Mouse (Mus musculus) CH12.LX (cell line): ENCODE results near the gene Ap4b1. TPM values are rescaled to one million over a fixed set of nuclear protein-coding genes. Genes with fewer than 3 reads are reported as not detected.
A peak's percentile ranks its signal among the peaks of the same experiment; 100 is the strongest.

ENCODE experiments used
- DNase-seq: peaks from one replicate; pipeline ENCODE4 v3.0.0-alpha.2; 2013; ENCODE audit errors: extremely low read depth
- H3K27ac ChIP-seq: 2 replicates; pipeline ENCODE4 v1.5.1; 2012; ENCODE audit warnings: low read depth, mild to moderate bottlenecking, control low read depth, moderate library complexity; ENCODE audit not compliant: insufficient read depth
- H3K27me3 ChIP-seq: replicated peaks from 2 replicates; pipeline ENCODE3; 2012; ENCODE audit warnings: inconsistent platforms
- H3K36me3 ChIP-seq, 2 experiments: replicated peaks in 1 of 2; 2 replicates each; pipeline versions ENCODE3 to v1.6.1; 2012; ENCODE audit warnings: inconsistent platforms in 1 of 2, low read length in 1 of 2, mild to moderate bottlenecking in 1 of 2, mixed read lengths in 1 of 2, moderate library complexity in 1 of 2; ENCODE audit not compliant: control insufficient read depth in 1 of 2, insufficient read depth in 1 of 2
- H3K4me1 ChIP-seq, 2 experiments: 2 replicates each; pipeline ENCODE4 v1.6.1; 2012; ENCODE audit warnings: inconsistent platforms in 1 of 2, moderate library complexity in 1 of 2; ENCODE audit not compliant: insufficient read depth in 2 of 2, control insufficient read depth in 1 of 2
- H3K4me2 ChIP-seq: 2 replicates; pipeline ENCODE4 v1.6.1; 2012; ENCODE audit warnings: low read depth, mild to moderate bottlenecking, control low read depth; ENCODE audit not compliant: poor library complexity, insufficient read depth, severe bottlenecking
- H3K4me3 ChIP-seq, 3 experiments: fragments of 150-350 bp in 1 of 3; sonication (generic) in 1 of 3; replicated peaks in 1 of 3; 2 replicates each; pipeline versions ENCODE3 to v1.5.1; 2011 to 2012; ENCODE audit warnings: low read depth in 2 of 3, low read length in 2 of 3, mild to moderate bottlenecking in 2 of 3, moderate library complexity in 2 of 3, control low read depth in 1 of 3, improper control_type of control experiment in 1 of 3, inconsistent platforms in 1 of 3, mixed read lengths in 1 of 3; ENCODE audit not compliant: poor library complexity in 1 of 3
- H3K79me2 ChIP-seq: replicated peaks from 2 replicates; pipeline ENCODE4 v1.6.1; 2012; ENCODE audit warnings: mild to moderate bottlenecking, moderate library complexity; ENCODE audit not compliant: control insufficient read depth, poor library complexity, insufficient read depth, severe bottlenecking; ENCODE audit errors: extremely low read depth
- H3K9ac ChIP-seq: 2 replicates; pipeline ENCODE4 v1.6.1; 2012; ENCODE audit warnings: low read depth, mild to moderate bottlenecking, control low read depth, moderate library complexity; ENCODE audit not compliant: insufficient read depth
- H3K9me3 ChIP-seq: replicated peaks from 2 replicates; pipeline ENCODE3; 2012; ENCODE audit warnings: low read length, inconsistent platforms, mixed read lengths
- BHLHE40 ChIP-seq: IDR thresholded peaks from 2 replicates; pipeline ENCODE4 v1.6.1; 2011; ENCODE audit warnings: mild to moderate bottlenecking, low read depth, low read length, improper control_type of control experiment
- CHD1 ChIP-seq: IDR thresholded peaks from 2 replicates; pipeline ENCODE4 v1.6.1; 2012; ENCODE audit warnings: low read depth, low read length, improper control_type of control experiment, inconsistent platforms
- CHD2 ChIP-seq: IDR thresholded peaks from 2 replicates; pipeline ENCODE4 v1.6.1; 2011; ENCODE audit warnings: low read length, improper control_type of control experiment
- CTCF ChIP-seq, 2 experiments: IDR thresholded peaks in 1 of 2; conservative IDR thresholded peaks in 1 of 2; 2 replicates each; pipeline ENCODE4 v1.5.1; 2011 to 2012; ENCODE audit warnings: low read depth in 2 of 2, low read length in 2 of 2, improper control_type of control experiment in 1 of 2, inconsistent platforms in 1 of 2, mild to moderate bottlenecking in 1 of 2, moderate library complexity in 1 of 2
- E2F4 ChIP-seq: IDR thresholded peaks from 2 replicates; pipeline ENCODE4 v1.6.1; 2011; ENCODE audit warnings: low read depth, low read length, improper control_type of control experiment; ENCODE audit not compliant: insufficient replicate concordance
- ELF1 ChIP-seq: IDR thresholded peaks from 2 replicates; pipeline ENCODE4 v1.6.1; 2014; ENCODE audit warnings: low read depth, mild to moderate bottlenecking, inconsistent platforms, low read length, improper control_type of control experiment
- EP300 ChIP-seq: IDR thresholded peaks from 2 replicates; pipeline ENCODE4 v1.6.1; 2011; ENCODE audit warnings: low read length, improper control_type of control experiment
- ETS1 ChIP-seq: conservative IDR thresholded peaks from 2 replicates; pipeline ENCODE4 v1.6.1; 2012; ENCODE audit warnings: low read depth, mild to moderate bottlenecking, inconsistent platforms, low read length, improper control_type of control experiment, moderate library complexity
- GABPA ChIP-seq: IDR thresholded peaks from 2 replicates; pipeline ENCODE4 v1.6.1; 2012; ENCODE audit warnings: low read depth, low read length, improper control_type of control experiment, inconsistent platforms; ENCODE audit not compliant: insufficient replicate concordance
- HCFC1 ChIP-seq: IDR thresholded peaks from 2 replicates; pipeline ENCODE4 v1.6.1; 2012; ENCODE audit warnings: low read depth, mild to moderate bottlenecking, inconsistent platforms, low read length, improper control_type of control experiment
- IRF4 ChIP-seq: IDR thresholded peaks from 2 replicates; pipeline ENCODE4 v1.6.1; 2014; ENCODE audit warnings: low read depth, mild to moderate bottlenecking, inconsistent platforms, low read length, improper control_type of control experiment
- JUN ChIP-seq: IDR thresholded peaks from 2 replicates; pipeline ENCODE4 v1.6.1; 2011; ENCODE audit warnings: low read depth, mild to moderate bottlenecking, low read length, improper control_type of control experiment, moderate library complexity; ENCODE audit not compliant: insufficient read depth
- JUND ChIP-seq: conservative IDR thresholded peaks from 2 replicates; pipeline ENCODE4 v1.6.1; 2011; ENCODE audit warnings: low read depth, low read length, improper control_type of control experiment
- KAT2A ChIP-seq: IDR thresholded peaks from 2 replicates; pipeline ENCODE4 v1.6.1; 2012; ENCODE audit warnings: low read length, improper control_type of control experiment, inconsistent platforms; ENCODE audit not compliant: insufficient replicate concordance
- MAFK ChIP-seq: IDR thresholded peaks from 2 replicates; pipeline ENCODE4 v1.6.1; 2011; ENCODE audit warnings: low read length, improper control_type of control experiment; ENCODE audit not compliant: insufficient replicate concordance
- MAX ChIP-seq: IDR thresholded peaks from 2 replicates; pipeline ENCODE4 v1.6.1; 2011; ENCODE audit warnings: low read length, improper control_type of control experiment
- MAZ ChIP-seq: IDR thresholded peaks from 2 replicates; pipeline ENCODE4 v1.6.1; 2012; ENCODE audit warnings: low read depth, mild to moderate bottlenecking, inconsistent platforms, low read length, improper control_type of control experiment, moderate library complexity
- MEF2A ChIP-seq: IDR thresholded peaks from 2 replicates; pipeline ENCODE4 v1.6.1; 2014; ENCODE audit warnings: low read depth, mild to moderate bottlenecking, inconsistent platforms, low read length, improper control_type of control experiment, borderline replicate concordance
- MXI1 ChIP-seq: IDR thresholded peaks from 2 replicates; pipeline ENCODE4 v1.6.1; 2011; ENCODE audit warnings: mild to moderate bottlenecking, low read depth, low read length, improper control_type of control experiment
- MYC ChIP-seq: IDR thresholded peaks from 2 replicates; pipeline ENCODE4 v1.6.1; 2011; ENCODE audit warnings: low read depth, mild to moderate bottlenecking, improper control_type of control experiment, low read length
- NELFE ChIP-seq: IDR thresholded peaks from 2 replicates; pipeline ENCODE4 v1.6.1; 2011; ENCODE audit warnings: low read depth, low read length, improper control_type of control experiment
- NRF1 ChIP-seq: IDR thresholded peaks from 2 replicates; pipeline ENCODE4 v1.6.1; 2014; ENCODE audit warnings: low read depth, mild to moderate bottlenecking, inconsistent platforms, low read length, improper control_type of control experiment, moderate library complexity
- PAX5 ChIP-seq: IDR thresholded peaks from 2 replicates; pipeline ENCODE4 v1.6.1; 2012; ENCODE audit warnings: low read length, inconsistent platforms, mixed read lengths
- POLR2A ChIP-seq: IDR thresholded peaks from 2 replicates; pipeline ENCODE4 v1.6.1; 2011; ENCODE audit warnings: low read depth, mild to moderate bottlenecking, improper control_type of control experiment, low read length
- POLR2AphosphoS2 ChIP-seq: IDR thresholded peaks from 2 replicates; pipeline ENCODE4 v1.6.1; 2011; ENCODE audit warnings: low read depth, low read length, improper control_type of control experiment
- RAD21 ChIP-seq: IDR thresholded peaks from 2 replicates; pipeline ENCODE4 v1.6.1; 2011; ENCODE audit warnings: low read depth, mild to moderate bottlenecking, low read length, improper control_type of control experiment, moderate library complexity
- SIN3A ChIP-seq: IDR thresholded peaks from 2 replicates; pipeline ENCODE4 v1.6.1; 2012; ENCODE audit warnings: low read length, improper control_type of control experiment, inconsistent platforms
- SMC3 ChIP-seq: IDR thresholded peaks from 2 replicates; pipeline ENCODE4 v1.6.1; 2011; ENCODE audit warnings: low read depth, low read length, improper control_type of control experiment
- TBP ChIP-seq: conservative IDR thresholded peaks from 2 replicates; pipeline ENCODE4 v1.6.1; 2011; ENCODE audit warnings: low read depth, low read length, improper control_type of control experiment
- TCF12 ChIP-seq: IDR thresholded peaks from 2 replicates; pipeline ENCODE4 v1.6.1; 2014; ENCODE audit warnings: low read depth, mild to moderate bottlenecking, inconsistent platforms, low read length, improper control_type of control experiment
- UBTF ChIP-seq: IDR thresholded peaks from 2 replicates; pipeline ENCODE4 v1.6.1; 2012; ENCODE audit warnings: low read depth, mild to moderate bottlenecking, inconsistent platforms, low read length, improper control_type of control experiment, moderate library complexity
- USF1 ChIP-seq: IDR thresholded peaks from 2 replicates; pipeline ENCODE4 v1.6.1; 2014; ENCODE audit warnings: low read depth, mild to moderate bottlenecking, inconsistent platforms, low read length, improper control_type of control experiment
- USF2 ChIP-seq: conservative IDR thresholded peaks from 2 replicates; pipeline ENCODE4 v1.6.1; 2011; ENCODE audit warnings: low read depth, low read length, improper control_type of control experiment
- ZC3H11A ChIP-seq: IDR thresholded peaks from 2 replicates; pipeline ENCODE4 v1.6.1; 2012; ENCODE audit warnings: low read depth, mild to moderate bottlenecking, inconsistent platforms, low read length, improper control_type of control experiment
- ZKSCAN1 ChIP-seq: IDR thresholded peaks from 2 replicates; pipeline ENCODE4 v1.6.1; 2012; ENCODE audit warnings: low read depth, inconsistent platforms, low read length, improper control_type of control experiment, borderline replicate concordance
- ZMIZ1 ChIP-seq: IDR thresholded peaks from 2 replicates; pipeline ENCODE4 v1.6.1; 2012; ENCODE audit warnings: low read depth, mild to moderate bottlenecking, inconsistent platforms, low read length, improper control_type of control experiment
- ZNF384 ChIP-seq: IDR thresholded peaks from 2 replicates; pipeline ENCODE4 v1.6.1; 2012; ENCODE audit warnings: low read depth, low read length, improper control_type of control experiment, inconsistent platforms
- dilution Hi-C: fragments of 300-500 bp; cut with MboI; formaldehyde crosslinking; loops from 2 replicates; pipeline ENCODE4 v1.14.3; 2020; ENCODE audit warnings: low sequenced_read_pairs; ENCODE audit not compliant: extremely low pct_unique_long_range_greater_than_20kb, extremely low pct_ligation_motif_present
- in situ Hi-C: fragments of 300-500 bp; cut with MboI; formaldehyde crosslinking; loops from 3 replicates; pipeline ENCODE4 v1.14.3; 2019; ENCODE audit warnings: low sequenced_read_pairs, low pct_ligation_motif_present, low pct_unique_long_range_greater_than_20kb, mixed read lengths
- polyA plus RNA-seq: library from polyadenylated mRNA; unstranded; fragments of >175 nt; gene quantifications from 2 replicates; pipeline ENCODE4 v1.2.1, GENCODE M21; 2012; ENCODE audit warnings: low read depth; ENCODE audit not compliant: insufficient read length
- total RNA-seq, 2 experiments: library from RNA; depleted of rRNA; stranded (reverse); fragments of 300-350 nt in 1 of 2; fragments of >200 nt in 1 of 2; gene quantifications; 2 replicates each; pipeline ENCODE4 v1.2.3; 2012 to 2014

Ap4b1 gene
- total RNA-seq (2012; rRNA removed): 19.8 and 20.1 TPM in 2 replicates
- total RNA-seq (2014; rRNA removed): 31.6 and 31.9 TPM in 2 replicates
- polyA plus RNA-seq: 22.6 and 23.1 TPM in 2 replicates

DNA sequence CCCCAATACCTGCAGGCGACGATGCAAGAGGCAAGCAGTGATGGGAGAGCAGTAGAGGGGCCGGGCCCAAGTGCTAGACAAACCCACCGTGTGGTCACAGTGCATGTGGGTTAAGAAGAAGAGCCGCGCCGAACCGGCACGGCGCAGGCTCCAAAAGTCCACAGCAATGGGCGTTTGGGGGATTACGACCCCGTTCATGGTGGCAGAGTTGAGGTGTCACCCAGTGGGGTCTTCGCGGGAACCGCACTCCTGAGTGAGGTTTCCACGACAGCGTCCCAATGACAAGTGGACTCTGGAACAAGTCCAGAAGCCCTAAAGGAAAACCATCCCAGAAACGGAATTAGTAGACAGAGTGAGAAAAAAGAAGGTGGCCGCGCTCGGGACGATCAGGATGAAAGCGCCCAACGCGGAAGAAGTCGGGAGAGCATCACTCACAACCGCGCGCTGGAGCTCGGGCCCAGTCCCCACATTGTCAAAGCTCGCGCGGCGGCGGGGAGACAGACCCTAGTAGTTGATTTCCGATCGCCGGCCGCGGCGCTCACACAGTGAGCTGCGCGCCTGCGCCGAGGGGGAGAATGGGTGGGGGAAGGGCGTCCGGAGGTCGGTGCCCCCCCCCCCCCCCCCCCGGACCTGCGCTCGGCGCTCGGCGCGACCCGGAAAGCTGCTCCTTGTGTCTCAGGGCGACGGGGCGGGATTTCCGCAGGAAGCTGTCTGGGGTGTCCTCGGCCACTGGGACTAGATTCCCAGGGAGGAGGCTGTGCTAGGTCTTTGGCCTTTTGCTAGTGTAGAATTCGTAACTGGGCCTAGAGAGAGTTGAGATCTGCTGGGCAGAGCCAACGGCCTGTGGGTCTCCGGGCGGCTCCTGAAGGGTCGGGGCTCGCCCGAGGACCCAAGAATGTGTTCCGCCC is at the start of gene Ap4b1, which contains the start of the genes Dclre1b and Gm43064:
Gene Ap4b1, plus strand, starts transcription at position 630 of the 908 bp plus-strand sequence.
Gene Dclre1b, minus strand, starts transcription at position 554 of the 908 bp plus-strand sequence.
Gene Gm43064, plus strand, starts transcription at position 683 of the 908 bp plus-strand sequence.
- Histone ChIP-seq H3K4me3 (peak within 1 kb of the TSS; percentile 88 to 98 (median 90)), H3K36me3 (peaks cover 25 to 60% of the 10 kb centered on the region in 2 experiments), H3K27ac (peak within 1 kb of the TSS; percentile 37; the same call in 1 of the 2 replicates), H3K4me1 (peaks cover 8 to 57% of the 10 kb centered on the region in 2 experiments; a peak in 3 of 4 replicates), H3K9ac (peak within 1 kb of the TSS; percentile 86), H3K27me3 (no peaks in the 10 kb centered on the region), H3K79me2 (peaks cover 50% of the 10 kb centered on the region), H3K4me2 (peak within 1 kb of the TSS; percentile 83), H3K9me3 (no peaks in the 10 kb centered on the region)
- peak; percentile 92 for DNase-seq
- dilution Hi-C loops: no loop called here
- in situ Hi-C loops: no loop called here
- TF ChIP-seq ZMIZ1 (peak; percentile 47), USF2 (no peak), TBP (peak; percentile 44; the same call in 1 of the 2 replicates), NELFE (peak; percentile 63), ZNF384 (no peak), IRF4 (peak; percentile 84), MAZ (peak; percentile 93), MYC (peak; percentile 73), MEF2A (peak; percentile 79; the same call in 1 of the 2 replicates), JUND (no peak), KAT2A (0 out of 2 replicates have a peak, but pooled peaks have one; percentile 69), POLR2AphosphoS2 (no peak; the same call in 1 of the 2 replicates), POLR2A (peak; percentile 79), ZC3H11A (no peak), ETS1 (0 out of 2 replicates have a peak, but pooled peaks have one; percentile 16), BHLHE40 (peak; percentile 59; the same call in 1 of the 2 replicates), JUN (no peak), RAD21 (no peak; the same call in 1 of the 2 replicates), PAX5 (no peak), USF1 (no peak), MAFK (no peak), GABPA (no peak), TCF12 (peak; percentile 78), ELF1 (peak; percentile 90), UBTF (no peak), CTCF (conservative IDR thresholded peaks at IDR 0.05 in 1 of 2, IDR thresholded peaks at IDR 0.05 in 1 of 2; ENCODE audit: low read depth in 2 of 2, low read length in 2 of 2) (no peak), CHD2 (peak; percentile 95), SIN3A (peak; percentile 97), EP300 (no peak), E2F4 (peak; percentile 75; the same call in 1 of the 2 replicates), MXI1 (peak; percentile 95), CHD1 (no peak), ZKSCAN1 (no peak), NRF1 (peak; percentile 88), SMC3 (peak; percentile 16), MAX (peak; percentile 70; the same call in 1 of the 2 replicates), HCFC1 (peak; percentile 85)
